21 mouse cellular contexts compared by ENCODE assay signal in the genomic region with DNA sequence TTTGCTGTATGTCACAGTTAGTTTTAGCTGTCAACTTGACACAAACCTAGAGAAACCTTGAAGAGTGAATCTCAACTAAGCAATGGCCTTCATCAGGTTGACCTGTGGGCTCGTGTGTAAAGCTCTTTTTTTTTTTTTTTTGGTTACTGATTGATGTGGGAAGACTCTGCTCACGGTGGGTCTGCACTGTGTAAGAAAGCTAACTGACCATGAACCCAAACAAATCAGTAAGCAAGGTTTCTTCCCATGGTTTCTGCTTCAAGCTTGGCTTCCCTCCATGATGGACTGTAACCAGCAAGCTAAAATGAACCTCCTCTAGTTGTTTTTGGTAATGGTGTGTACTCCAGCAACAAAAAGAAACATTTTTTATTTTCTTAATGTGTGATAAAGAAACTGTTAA. TPM values are rescaled to one million over a fixed set of nuclear protein-coding genes. Genes with fewer than 3 reads are reported as not detected.
A peak's percentile ranks its signal among the peaks of the same experiment; 100 is the strongest.
DNase-seq lines count a peak whose midpoint lies in the region; ATAC-seq and TF ChIP-seq lines count a peak whose summit lies in the region.
"Had no signal": no experiment of that assay in that cellular context is flagged by ENCODE, and none has a peak within 500 bp of the region (broad histone marks: within the 10 kb centered on the region; RNA-seq: fewer than 3 reads in every experiment).

No protein-coding gene starts in this region.

- H3K4me3 ChIP-seq in kidney, adult 2 months (ENCODE audit: insufficient read depth, low read depth, low read length), result no peak overlapping the region
- H3K4me3 ChIP-seq in kidney, embryonic 14.5 days (ENCODE audit: low read length), result no peak overlapping the region
- no peak overlapping the region for H3K4me3 ChIP-seq in kidney, embryonic 16.5 days (ENCODE audit: low read length)
- H3K4me3 ChIP-seq: embryonic facial prominence, embryonic 10.5 days; embryonic facial prominence, embryonic 12.5 days; forebrain, embryonic 13.5 days; forebrain, embryonic 15.5 days had no signal

- no peak for TF ChIP-seq POLR2A in kidney, adult 2 months (IDR thresholded peaks at IDR 0.05; ENCODE audit: low read depth, low read length)

- DNase-seq in kidney, adult 2 months, result peak; percentile 50
- DNase-seq in kidney, adult 8-10 months, result no peak
- DNase-seq in kidney, postnatal 10 days, result no peak
- DNase-seq in kidney, adult 18-20 months, result no peak
- DNase-seq: adrenal gland, adult 8-10 months; adrenal gland, postnatal 14 days; adrenal gland, postnatal 36 days; cerebellum, adult 11-12 months; cerebellum, adult 9-10 months; cerebellum, postnatal 10 days had no signal

- no peaks in the 10 kb centered on the region for H3K9me3 ChIP-seq in kidney, embryonic 14.5 days (ENCODE audit: control insufficient read depth, low read length)
- H3K9me3 ChIP-seq in kidney, embryonic 16.5 days (ENCODE audit: low read length), result no peaks in the 10 kb centered on the region
- H3K9me3 ChIP-seq: embryonic facial prominence, embryonic 10.5 days; embryonic facial prominence, embryonic 12.5 days; forebrain, embryonic 13.5 days; forebrain, embryonic 15.5 days; G1E had no signal

- no peak overlapping the region for H3K4me2 ChIP-seq in kidney, embryonic 14.5 days (replicated peaks; ENCODE audit: low read depth, low read length)
- H3K4me2 ChIP-seq in kidney, embryonic 16.5 days (replicated peaks; ENCODE audit: low read depth, low read length), result no peak overlapping the region
- H3K4me2 ChIP-seq: embryonic facial prominence, embryonic 12.5 days; forebrain, embryonic 13.5 days; forebrain, embryonic 15.5 days had no signal

- no peaks in the 10 kb centered on the region for H3K36me3 ChIP-seq in kidney, adult 2 months (ENCODE audit: control insufficient read depth, insufficient read depth, low read length)
- H3K36me3 ChIP-seq in kidney, embryonic 14.5 days (ENCODE audit: control insufficient read depth, insufficient read depth, low read length), result peaks cover 30% of the 10 kb centered on the region
- H3K36me3 ChIP-seq in kidney, embryonic 16.5 days (ENCODE audit: insufficient read depth, low read length), result peaks cover 22% of the 10 kb centered on the region

- H3K9ac ChIP-seq in kidney, embryonic 14.5 days (ENCODE audit: low read depth, low read length), result no peak overlapping the region
- H3K9ac ChIP-seq in kidney, embryonic 16.5 days (replicated peaks; ENCODE audit: low read length), result no peak overlapping the region
- H3K9ac ChIP-seq: embryonic facial prominence, embryonic 12.5 days; forebrain, embryonic 13.5 days; forebrain, embryonic 15.5 days had no signal

- TF ChIP-seq CTCF in kidney, adult 2 months (conservative IDR thresholded peaks at IDR 0.05; ENCODE audit: insufficient read depth, insufficient read length, low read depth, low read length), result no peak

- peaks cover 7% of the 10 kb centered on the region for H3K4me1 ChIP-seq in kidney, adult 2 months (ENCODE audit: control insufficient read depth, insufficient read depth, low read length)
- 0 out of 2 replicates have a peak, but pooled peaks cover 7% of the 10 kb centered on the region for H3K4me1 ChIP-seq in kidney, embryonic 14.5 days (ENCODE audit: control insufficient read depth, insufficient read depth, low read length)
- H3K4me1 ChIP-seq in kidney, embryonic 16.5 days (ENCODE audit: insufficient read depth, low read length), result peaks cover 27% of the 10 kb centered on the region
- H3K4me1 ChIP-seq: embryonic facial prominence, embryonic 12.5 days; forebrain, embryonic 13.5 days; forebrain, embryonic 15.5 days had no signal

- H3K27ac ChIP-seq in kidney, adult 2 months (ENCODE audit: insufficient read depth, low read depth, low read length), result no peak overlapping the region
- H3K27ac ChIP-seq in kidney, embryonic 14.5 days (ENCODE audit: low read depth, low read length), result 0 out of 2 replicates have a peak overlapping the region, but pooled peaks have one; percentile 26
- peak overlapping the region; percentile 74 for H3K27ac ChIP-seq in kidney, embryonic 16.5 days (ENCODE audit: low read length)
- H3K27ac ChIP-seq: embryonic facial prominence, embryonic 10.5 days; embryonic facial prominence, embryonic 12.5 days; forebrain, embryonic 13.5 days; forebrain, embryonic 15.5 days had no signal

- no peaks in the 10 kb centered on the region for H3K27me3 ChIP-seq in kidney, adult 2 months (replicated peaks; ENCODE audit: control insufficient read depth, insufficient read depth, low read length)
- H3K27me3 ChIP-seq in kidney, embryonic 14.5 days (ENCODE audit: control insufficient read depth, insufficient read depth, low read length), result no peaks in the 10 kb centered on the region
- no peaks in the 10 kb centered on the region for H3K27me3 ChIP-seq in kidney, embryonic 16.5 days (ENCODE audit: insufficient read depth, low read length)
- H3K27me3 ChIP-seq: CH12.LX; embryonic facial prominence, embryonic 12.5 days; forebrain, embryonic 13.5 days; forebrain, embryonic 15.5 days; Patski had no signal

- no peak for ATAC-seq in kidney, embryonic 14.5 days (ENCODE audit: low FRiP score, low TSS enrichment)
- ATAC-seq in kidney, embryonic 16.5 days (ENCODE audit: low FRiP score, low TSS enrichment), result peak; percentile 60; the same call in 1 of the 2 replicates
- ATAC-seq: activated CD4-positive, CD25-positive, alpha-beta regulatory T cell, adult 4 months; CD4-positive, CD25-positive, alpha-beta regulatory T cell, adult 4 months; forebrain, embryonic 13.5 days; forebrain, embryonic 15.5 days; Patski had no signal

- WGBS in kidney, adult 2 months, result 29% methylated on average over 2 of the region's 2 CpGs
- WGBS in kidney, embryonic 14.5 days, result 35% methylated on average over 2 of the region's 2 CpGs
- WGBS in kidney, embryonic 16.5 days, result 56% methylated on average over 2 of the region's 2 CpGs

RNA-seq across cellular contexts. Expression of a gene that starts 20.3 kb away (rescaled TPM):
- 7.1 and 8.0 TPM in 2 replicates for polyA plus RNA-seq in kidney, adult 2 months (2012; rRNA removed)
- 48.6 and 54.9 TPM in 2 replicates for polyA plus RNA-seq in kidney, embryonic 14.5 days (2014; fragmentation: Nextera tagmentation; extraction: Ambion mirVana)
- 48.9 and 65.3 TPM in 2 replicates for polyA plus RNA-seq in kidney, embryonic 16.5 days (2015; fragmentation: Nextera tagmentation; extraction: Ambion mirVana)

RNA-seq across cellular contexts. Expression of a gene that starts 27.6 kb away (rescaled TPM):
- polyA plus RNA-seq in kidney, adult 2 months (2012; rRNA removed), result 50.0 and 50.5 TPM in 2 replicates
- 69.3 and 78.2 TPM in 2 replicates for polyA plus RNA-seq in kidney, embryonic 14.5 days (2014; fragmentation: Nextera tagmentation; extraction: Ambion mirVana)
- polyA plus RNA-seq in kidney, embryonic 16.5 days (2015; fragmentation: Nextera tagmentation; extraction: Ambion mirVana), result 85.8 and 95.8 TPM in 2 replicates

RNA-seq across cellular contexts. Expression of a gene that starts 56.9 kb away (rescaled TPM):
- 2.0 and 10.5 TPM in 2 replicates for polyA plus RNA-seq in kidney, adult 2 months (2012; rRNA removed)
- 4.0 and 7.6 TPM in 2 replicates for polyA plus RNA-seq in kidney, embryonic 14.5 days (2014; fragmentation: Nextera tagmentation; extraction: Ambion mirVana)
- 21.2 and 182 TPM in 2 replicates for polyA plus RNA-seq in kidney, embryonic 16.5 days (2015; fragmentation: Nextera tagmentation; extraction: Ambion mirVana)
- polyA plus RNA-seq: G1E had no signal
